Mouse (Mus musculus): ENCODE measurements around the gene Pdzd7. TPM values are rescaled to one million over a fixed set of nuclear protein-coding genes. Genes with fewer than 3 reads are reported as not detected.

The Pdzd7 gene
- total and polyA plus RNA-seq, 3 experiments: 0.17 to 0.20 TPM; not detected in 1

GRCm38 (mm10) chr19:45075323-45076035, 30.0 kb upstream of the Pdzd7 start:
- Histone ChIP-seq H3K9ac (ENCODE audit: insufficient read depth, low read depth) (peak overlapping the region; percentile 92), H3K4me1 (ENCODE audit: control insufficient read depth in 1 of 2, insufficient read depth in 2 of 2) (peaks cover 2 to 31% of the 10 kb centered on the region in 2 experiments; a peak in 2 of 4 replicates), H3K4me3 (replicated peaks in 1 of 3; ENCODE audit: low read depth in 2 of 3, low read length in 2 of 3, poor library complexity in 1 of 3) (peak overlapping the region; percentile 40 to 65 (median 64)), H3K79me2 (replicated peaks; ENCODE audit: control insufficient read depth, extremely low read depth, insufficient read depth, poor library complexity, severe bottlenecking) (no peaks in the 10 kb centered on the region), H3K9me3 (replicated peaks; ENCODE audit: low read length) (peaks cover 9% of the 10 kb centered on the region), H3K27ac (ENCODE audit: insufficient read depth, low read depth) (peak overlapping the region; percentile 35; the same call in 1 of the 2 replicates), H3K36me3 (replicated peaks in 1 of 2; ENCODE audit: control insufficient read depth in 1 of 2, insufficient read depth in 1 of 2, low read length in 1 of 2) (no peaks in the 10 kb centered on the region), H3K27me3 (replicated peaks) (peaks cover 45% of the 10 kb centered on the region), H3K4me2 (ENCODE audit: insufficient read depth, low read depth, poor library complexity, severe bottlenecking) (peak overlapping the region; percentile 88)
- in situ Hi-C loops (cut with MboI; ENCODE audit: low pct_ligation_motif_present, low pct_unique_long_range_greater_than_20kb, low sequenced_read_pairs) (no loop called here), dilution Hi-C loops (cut with MboI; ENCODE audit: extremely low pct_ligation_motif_present, extremely low pct_unique_long_range_greater_than_20kb, low sequenced_read_pairs) (no loop called here)
- peak; percentile 58 for DNase-seq (ENCODE audit: extremely low read depth)
- TF ChIP-seq EP300 (IDR thresholded peaks at IDR 0.05; ENCODE audit: low read length) (no peak), ETS1 (conservative IDR thresholded peaks at IDR 0.05; ENCODE audit: low read depth, low read length) (0 out of 2 replicates have a peak, but pooled peaks have one; percentile 19), MAFK (IDR thresholded peaks at IDR 0.05; ENCODE audit: insufficient replicate concordance, low read length) (no peak), MAZ (IDR thresholded peaks at IDR 0.05; ENCODE audit: low read depth, low read length) (no peak), JUND (conservative IDR thresholded peaks at IDR 0.05; ENCODE audit: low read depth, low read length) (no peak), UBTF (IDR thresholded peaks at IDR 0.05; ENCODE audit: low read depth, low read length) (no peak), CHD1 (IDR thresholded peaks at IDR 0.05; ENCODE audit: low read depth, low read length) (peak; percentile 77; the same call in 1 of the 2 replicates), HCFC1 (IDR thresholded peaks at IDR 0.05; ENCODE audit: low read depth, low read length) (peak; percentile 17), RCOR1 (conservative IDR thresholded peaks at IDR 0.05; ENCODE audit: low read depth, low read length) (no peak), ZMIZ1 (IDR thresholded peaks at IDR 0.05; ENCODE audit: low read depth, low read length) (peak; percentile 93), CHD2 (IDR thresholded peaks at IDR 0.05; ENCODE audit: low read length) (no peak), NRF1 (IDR thresholded peaks at IDR 0.05; ENCODE audit: low read depth, low read length) (no peak), SMC3 (IDR thresholded peaks at IDR 0.05; ENCODE audit: low read depth, low read length) (no peak), RAD21 (IDR thresholded peaks at IDR 0.05; ENCODE audit: low read depth, low read length) (no peak), CTCF (conservative IDR thresholded peaks at IDR 0.05 in 1 of 2, IDR thresholded peaks at IDR 0.05 in 1 of 2; ENCODE audit: low read depth in 2 of 2, low read length in 2 of 2) (no peak; a peak in 1 of 4 replicates), SIN3A (IDR thresholded peaks at IDR 0.05; ENCODE audit: low read length) (peak; percentile 65), TCF12 (IDR thresholded peaks at IDR 0.05; ENCODE audit: low read depth, low read length) (peak; percentile 41), ZC3H11A (IDR thresholded peaks at IDR 0.05; ENCODE audit: low read depth, low read length) (no peak), NELFE (IDR thresholded peaks at IDR 0.05; ENCODE audit: low read depth, low read length) (0 out of 2 replicates have a peak, but pooled peaks have one; percentile 34), MYC (IDR thresholded peaks at IDR 0.05; ENCODE audit: low read depth, low read length) (0 out of 2 replicates have a peak, but pooled peaks have one; percentile 46), BHLHE40 (IDR thresholded peaks at IDR 0.05; ENCODE audit: low read depth, low read length) (0 out of 2 replicates have a peak, but pooled peaks have one; percentile 15), POLR2A (IDR thresholded peaks at IDR 0.05; ENCODE audit: low read depth, low read length) (peak; percentile 66), IRF4 (IDR thresholded peaks at IDR 0.05; ENCODE audit: low read depth, low read length) (peak; percentile 31; the same call in 1 of the 2 replicates)
